Mouse (Mus musculus) G1E (cell line): ENCODE results near the gene Adgrb3.

Experiments used
- CTCF ChIP-seq: IDR thresholded peaks from 2 replicates; pipeline ENCODE4 v1.5.1; 2012; ENCODE audit warnings: low read depth, low read length, inconsistent platforms, mixed read lengths
- GATA1 ChIP-seq: IDR thresholded peaks from 2 replicates; pipeline ENCODE4 v1.6.1; 2012; ENCODE audit warnings: borderline replicate concordance, low read length, inconsistent platforms, mixed read lengths

DNA sequence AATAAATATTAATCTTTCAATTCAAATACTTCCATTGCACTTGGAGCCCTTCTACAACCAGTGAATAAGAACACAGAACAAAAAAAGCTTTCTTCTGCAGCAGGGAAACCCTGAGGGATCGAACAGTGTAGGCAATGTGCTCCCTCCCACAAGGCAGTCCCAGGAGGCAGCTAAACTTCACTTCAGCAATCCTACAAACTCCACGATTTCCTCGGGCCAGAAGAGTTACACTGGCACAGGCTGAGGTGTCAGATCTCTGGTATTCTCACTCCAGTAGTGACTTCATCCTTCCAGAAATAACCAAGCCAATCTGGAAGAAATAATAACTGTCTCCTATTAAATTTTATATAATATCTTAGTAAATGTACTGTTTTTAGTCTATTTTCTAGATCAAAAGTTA lies 286.6 kb downstream of the Adgrb3 start:
- TF ChIP-seq CTCF (no peak), GATA1 (no peak)
